Mouse (Mus musculus) layer of hippocampus, adult 2 months (tissue): ENCODE data around the gene Boll. TPM values are rescaled to one million over a fixed set of nuclear protein-coding genes. Genes with fewer than 3 reads are reported as not detected.
"Not testable (repeated sequence)": the region's sequence is repeated elsewhere in the genome, so short reads cannot be mapped to it uniquely, and the experiment has no call there.

ENCODE experiments used
- DNase-seq, 2 experiments: peaks; one replicate each; pipeline ENCODE4 v3.0.0; 2022; ENCODE audit warnings: low spot score in 2 of 2
- H3K27ac ChIP-seq: fragments of 200-600 bp; 2 replicates; pipeline ENCODE4 v1.8.1; 2022
- H3K4me3 ChIP-seq: fragments of 200-600 bp; 2 replicates; pipeline ENCODE4 v1.8.1; 2022; ENCODE audit warnings: mild to moderate bottlenecking
- CTCF ChIP-seq: fragments of 200-600 bp; conservative IDR thresholded peaks from 2 replicates; pipeline ENCODE4 v1.8.1; 2022; ENCODE audit warnings: antibody characterized with exemption, mild to moderate bottlenecking, moderate library complexity
- total RNA-seq, 2 experiments: library from RNA; stranded (reverse); gene quantifications; 2 replicates each; pipeline ENCODE4 v1.2.3; 2021

Boll gene
- total RNA-seq, 2 experiments from 2014 or later: 0.83 to 1.2 TPM

- Histone ChIP-seq H3K4me3 (peak overlapping the region; percentile 55), H3K27ac (no peak overlapping the region)
- no peak for DNase-seq
- 0 out of 2 replicates have a peak, but pooled peaks have one; percentile 9 for TF ChIP-seq CTCF
Observed at GRCm38 (mm10) chr1:55363586-55363985, 317 bp upstream of the Boll start.

- no peak for DNase-seq
- Histone ChIP-seq H3K27ac (no peak overlapping the region), H3K4me3 (no peak overlapping the region)
- TF ChIP-seq CTCF: no peak
Observed at GRCm38 (mm10) chr1:55362634-55363033, 635 bp downstream of the Boll start.

- not testable (repeated sequence) for DNase-seq, H3K27ac ChIP-seq, H3K4me3 ChIP-seq
Observed at GRCm38 (mm10) chr1:55351914-55352313, 11.4 kb downstream of the Boll start.

GRCm38 (mm10) chr1:55325496-55325895, 37.8 kb downstream of the Boll start:
- H3K4me3 ChIP-seq: not testable (repeated sequence)

GRCm38 (mm10) chr1:55301077-55301476, 62.2 kb downstream of the Boll start:
- Histone ChIP-seq H3K27ac (no peak overlapping the region), H3K4me3 (no peak overlapping the region)
- DNase-seq: no peak
- TF ChIP-seq CTCF: peak; percentile 77

More at GRCm38 (mm10) chr1:55325496-55325895, 37.8 kb downstream of the Boll start:
- not testable (repeated sequence) for DNase-seq, H3K27ac ChIP-seq

GRCm38 (mm10) chr1:55279081-55279480, 84.2 kb downstream of the Boll start:
- no peak for TF ChIP-seq CTCF
- H3K27ac ChIP-seq: no peak overlapping the region
- no peak for DNase-seq
- H3K4me3 ChIP-seq: no peak overlapping the region

- DNase-seq: no peak
- peak; percentile 68 for TF ChIP-seq CTCF
- no peak overlapping the region for H3K27ac ChIP-seq
- H3K4me3 ChIP-seq: no peak overlapping the region
Observed at GRCm38 (mm10) chr1:55265447-55265846, 97.8 kb downstream of the Boll start.

GRCm38 (mm10) chr1:55264385-55264784, 98.9 kb downstream of the Boll start:
- H3K4me3 ChIP-seq: no peak overlapping the region
- no peak overlapping the region for H3K27ac ChIP-seq
- no peak for TF ChIP-seq CTCF
- no peak for DNase-seq

GRCm38 (mm10) chr1:55246374-55246773, 116.9 kb downstream of the Boll start:
- no peak for TF ChIP-seq CTCF
- Histone ChIP-seq H3K27ac (no peak overlapping the region), H3K4me3 (no peak overlapping the region)
- no peak for DNase-seq

- DNase-seq: peak; percentile 34 to 57
- peak; percentile 95 for TF ChIP-seq CTCF
- Histone ChIP-seq H3K27ac (no peak overlapping the region), H3K4me3 (peak overlapping the region; percentile 86)
Observed at GRCm38 (mm10) chr1:55239237-55239636, 124.0 kb downstream of the Boll start.

- TF ChIP-seq CTCF: no peak
- peak overlapping the region; percentile 86 for H3K4me3 ChIP-seq
- H3K27ac ChIP-seq: peak overlapping the region; percentile 88; the same call in 1 of the 2 replicates
- no peak for DNase-seq
Observed at GRCm38 (mm10) chr1:55238496-55238895, 124.8 kb downstream of the Boll start.

GRCm38 (mm10) chr1:55237643-55238161, 125.6 kb downstream of the Boll start:
- Histone ChIP-seq H3K4me3 (peak overlapping the region; percentile 86), H3K27ac (peak overlapping the region; percentile 88)
- DNase-seq: no peak
- no peak for TF ChIP-seq CTCF

- peak; percentile 57 for TF ChIP-seq CTCF
- peak; percentile 95 to 96 for DNase-seq
- Histone ChIP-seq H3K4me3 (peak within 1 kb of the TSS; percentile 86), H3K27ac (peak within 1 kb of the TSS; percentile 88)
Observed at GRCm38 (mm10) chr1:55236890-55237642, 126.2 kb downstream of the Boll start, which contains the start of gene Mars2. Gene Mars2, plus strand, starts transcription at chr1:55237177.

- Histone ChIP-seq H3K27ac (no peak overlapping the region), H3K4me3 (peak overlapping the region; percentile 86)
- DNase-seq: no peak
- no peak for TF ChIP-seq CTCF
Observed at GRCm38 (mm10) chr1:55236487-55236886, 126.8 kb downstream of the Boll start.
